Mouse (Mus musculus) neural tube, embryonic 13.5 days (tissue): Measurements from ENCODE around the gene Chn1. TPM values are rescaled to one million over a fixed set of nuclear protein-coding genes. Genes with fewer than 3 reads are reported as not detected.

Experiments
- ATAC-seq: fragments of 200-750 bp; cut with Nextera tagmentation; 2 replicates; pipeline ENCODE4 v1.8.0; 2017; ENCODE audit warnings: low read depth, mild to moderate bottlenecking, moderate TSS enrichment, moderate library complexity
- H3K27ac ChIP-seq: fragments of 300-500 bp; sonication (generic); replicated peaks from 2 replicates; pipeline ENCODE4 v1.5.1; 2015; ENCODE audit warnings: moderate library complexity, mild to moderate bottlenecking, inconsistent platforms
- H3K27me3 ChIP-seq: fragments of 300-500 bp; sonication (generic); 2 replicates; pipeline ENCODE4 v1.6.1; 2015; ENCODE audit warnings: mild to moderate bottlenecking, inconsistent platforms
- H3K36me3 ChIP-seq: fragments of 300-500 bp; sonication (generic); 2 replicates; pipeline ENCODE4 v1.6.1; 2015; ENCODE audit warnings: mild to moderate bottlenecking, inconsistent platforms
- H3K4me1 ChIP-seq: fragments of 300-500 bp; sonication (generic); replicated peaks from 2 replicates; pipeline ENCODE4 v1.6.1; 2015; ENCODE audit warnings: inconsistent platforms
- H3K4me2 ChIP-seq: fragments of 300-500 bp; sonication (generic); 2 replicates; pipeline ENCODE4 v1.6.1; 2015; ENCODE audit warnings: inconsistent platforms, mild to moderate bottlenecking, moderate library complexity
- H3K4me3 ChIP-seq: fragments of 300-500 bp; sonication (generic); 2 replicates; pipeline ENCODE4 v1.5.1; 2015; ENCODE audit warnings: mild to moderate bottlenecking, inconsistent platforms
- H3K9ac ChIP-seq: fragments of 300-500 bp; sonication (generic); 2 replicates; pipeline ENCODE4 v1.6.1; 2015; ENCODE audit warnings: moderate library complexity, mild to moderate bottlenecking, inconsistent platforms
- H3K9me3 ChIP-seq: fragments of 300-500 bp; sonication (generic); 2 replicates; pipeline ENCODE4 v1.6.1; 2016; ENCODE audit warnings: inconsistent platforms
- WGBS: fragments of 180-500 bp; shearing (Covaris S2); methylation state at CpG from one replicate; pipeline ENCODE4 v1.1.7; 2015; 5-methylcytosine and 5-hydroxymethylcytosine counted together
- polyA plus RNA-seq: library from polyadenylated mRNA; unstranded; fragments of >200 nt; fragmentation: Nextera tagmentation; extraction: Ambion mirVana; gene quantifications from 2 replicates; pipeline ENCODE4 v1.2.1, GENCODE M21; 2015

The Chn1 gene
- polyA plus RNA-seq, 1 experiment from 2014 or later = 122 TPM

- Histone ChIP-seq H3K27me3 (no peaks in the 10 kb centered on the region), H3K4me2 (no peak overlapping the region), H3K27ac (no peak overlapping the region), H3K4me3 (no peak overlapping the region), H3K9me3 (no peaks in the 10 kb centered on the region), H3K9ac (no peak overlapping the region), H3K4me1 (no peaks in the 10 kb centered on the region), H3K36me3 (peaks cover 56% of the 10 kb centered on the region)
- 91% methylated on average over 5 of the region's 5 CpGs for WGBS
- ATAC-seq = no peak
Observed at GRCm38 (mm10) chr2:73615456-73615855, 159.7 kb downstream of the Chn1 start.

DNA sequence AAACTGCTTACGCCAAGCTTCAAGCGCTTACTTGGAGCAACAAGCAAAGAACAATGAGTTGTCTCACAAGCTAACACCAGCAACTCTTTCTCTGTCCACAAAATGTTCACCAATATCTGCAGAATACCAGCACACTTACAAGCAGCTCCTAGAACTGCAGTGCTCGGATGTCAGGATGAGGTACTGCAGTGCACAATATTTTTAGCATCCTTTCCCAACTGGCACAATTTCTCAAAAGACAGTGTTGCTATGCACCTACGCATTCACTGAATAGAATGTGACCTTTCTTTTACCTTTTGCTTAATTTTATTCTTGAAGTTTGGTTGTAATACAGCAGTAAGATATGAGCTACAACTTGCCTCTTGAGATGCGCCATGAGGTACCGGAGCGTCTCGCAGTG, 160.8 kb downstream of the Chn1 start:
- ATAC-seq = no peak
- H3K4me2 ChIP-seq = no peak overlapping the region
- H3K9ac ChIP-seq = no peak overlapping the region
- 95% methylated on average over 8 of the region's 8 CpGs for WGBS
- H3K27me3 ChIP-seq = no peaks in the 10 kb centered on the region
- no peaks in the 10 kb centered on the region for H3K9me3 ChIP-seq
- H3K4me1 ChIP-seq = no peaks in the 10 kb centered on the region
- no peak overlapping the region for H3K27ac ChIP-seq
- H3K4me3 ChIP-seq = no peak overlapping the region
- peaks cover 61% of the 10 kb centered on the region for H3K36me3 ChIP-seq

GRCm38 (mm10) chr2:73612941-73613340, 162.2 kb downstream of the Chn1 start:
- H3K4me3 ChIP-seq = no peak overlapping the region
- no peaks in the 10 kb centered on the region for H3K9me3 ChIP-seq
- no peak overlapping the region for H3K4me2 ChIP-seq
- no peaks in the 10 kb centered on the region for H3K27me3 ChIP-seq
- no peak overlapping the region for H3K9ac ChIP-seq
- H3K27ac ChIP-seq = no peak overlapping the region
- 95% methylated on average over 7 of the region's 7 CpGs for WGBS
- peaks cover 61% of the 10 kb centered on the region for H3K36me3 ChIP-seq
- no peak for ATAC-seq
- no peaks in the 10 kb centered on the region for H3K4me1 ChIP-seq

DNA sequence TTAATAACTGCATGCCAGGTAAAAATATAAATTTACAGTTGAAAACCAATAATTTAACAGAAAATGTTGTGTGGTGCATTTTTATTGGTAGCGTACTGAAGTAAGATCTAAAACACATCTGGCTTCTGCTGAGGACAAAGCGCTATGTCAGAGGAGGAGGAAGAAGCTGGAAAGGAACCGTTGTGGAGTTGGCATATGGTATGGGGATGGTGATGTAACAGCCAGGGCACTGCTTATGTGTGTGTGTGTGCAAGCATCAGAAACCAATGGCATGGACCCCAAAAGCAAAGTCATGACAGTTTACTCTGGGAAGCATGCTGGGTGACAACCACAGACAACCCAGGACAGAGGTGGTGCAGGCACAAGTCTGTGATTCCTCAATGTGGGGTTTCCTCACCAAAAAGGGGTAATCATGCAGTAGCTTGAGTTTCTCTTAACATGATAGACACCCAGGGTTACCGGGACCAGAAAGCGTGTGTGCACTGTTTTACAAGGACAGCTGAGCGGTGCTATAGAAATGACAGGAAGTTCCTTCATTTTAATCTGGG, 162.7 kb downstream of the Chn1 start:
- H3K27ac ChIP-seq = no peak overlapping the region
- no peak overlapping the region for H3K9ac ChIP-seq
- no peaks in the 10 kb centered on the region for H3K27me3 ChIP-seq
- peaks cover 56% of the 10 kb centered on the region for H3K36me3 ChIP-seq
- no peak overlapping the region for H3K4me2 ChIP-seq
- no peaks in the 10 kb centered on the region for H3K4me1 ChIP-seq
- 93% methylated on average over 6 of the region's 6 CpGs for WGBS
- ATAC-seq = no peak
- H3K9me3 ChIP-seq = no peaks in the 10 kb centered on the region
- H3K4me3 ChIP-seq = no peak overlapping the region

DNA sequence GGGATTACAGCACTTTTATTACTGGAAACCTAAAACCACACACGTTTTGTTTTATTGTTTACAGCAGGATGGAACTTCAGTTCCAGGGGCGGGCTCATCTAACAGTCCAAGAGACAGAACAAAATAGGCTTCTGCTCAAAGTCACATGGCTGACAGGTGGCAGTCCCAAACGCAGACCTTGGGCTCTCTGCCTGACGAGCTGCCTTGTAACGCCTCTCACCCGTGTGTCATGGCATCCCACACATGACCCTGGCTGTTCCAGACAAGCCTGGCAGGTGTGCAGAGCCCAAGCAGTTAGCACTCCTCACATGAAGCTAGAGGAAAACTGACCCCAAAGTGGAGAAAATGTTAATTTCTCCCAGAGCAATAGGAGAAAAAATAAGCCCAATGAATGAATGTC, 163.3 kb downstream of the Chn1 start:
- 82% methylated on average over 6 of the region's 6 CpGs for WGBS
- no peak for ATAC-seq

DNA sequence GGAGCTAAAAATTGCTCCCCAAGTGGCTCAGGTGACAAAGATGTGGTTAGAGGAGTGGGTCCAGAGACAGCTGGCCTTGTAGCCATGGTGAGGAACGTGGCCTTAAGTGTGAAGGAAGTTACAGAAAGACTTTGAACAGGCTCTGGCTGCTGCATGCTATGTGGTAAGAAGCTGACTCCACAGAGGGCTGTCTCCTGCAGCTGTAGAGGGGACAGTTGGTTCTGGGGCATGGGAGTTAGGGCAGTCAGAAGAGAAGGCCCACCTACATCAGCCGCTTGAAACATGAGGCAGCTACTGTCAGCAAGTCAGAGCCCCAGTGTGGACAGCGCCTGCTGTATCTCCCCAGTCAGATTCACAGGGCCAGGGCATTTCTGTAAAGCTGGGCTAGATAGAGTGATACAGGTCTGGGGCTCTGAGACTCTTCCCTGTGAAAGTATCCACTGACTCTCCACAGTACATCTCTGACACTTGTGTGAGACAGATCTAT, 165.4 kb downstream of the Chn1 start:
- no peaks in the 10 kb centered on the region for H3K9me3 ChIP-seq
- 93% methylated on average over 3 of the region's 3 CpGs for WGBS
- peaks cover 5% of the 10 kb centered on the region for H3K4me1 ChIP-seq

More for the DNA sequence above, 163.3 kb downstream of the Chn1 start:
- Histone ChIP-seq H3K9ac (no peak overlapping the region), H3K9me3 (no peaks in the 10 kb centered on the region), H3K4me3 (no peak overlapping the region), H3K4me2 (no peak overlapping the region), H3K36me3 (peaks cover 52% of the 10 kb centered on the region), H3K27ac (no peak overlapping the region), H3K27me3 (no peaks in the 10 kb centered on the region), H3K4me1 (no peaks in the 10 kb centered on the region)

GRCm38 (mm10) chr2:73609067-73609723, 166.0 kb downstream of the Chn1 start:
- Histone ChIP-seq H3K4me2 (no peak overlapping the region), H3K27me3 (no peaks in the 10 kb centered on the region), H3K9me3 (no peaks in the 10 kb centered on the region), H3K9ac (no peak overlapping the region), H3K4me3 (no peak overlapping the region), H3K27ac (no peak overlapping the region), H3K4me1 (peaks cover 5% of the 10 kb centered on the region), H3K36me3 (peaks cover 36% of the 10 kb centered on the region)
- WGBS = 78% methylated on average over 5 of the region's 5 CpGs
- no peak for ATAC-seq

More for the DNA sequence above, 165.4 kb downstream of the Chn1 start:
- no peak overlapping the region for H3K9ac ChIP-seq
- no peaks in the 10 kb centered on the region for H3K27me3 ChIP-seq
- H3K36me3 ChIP-seq = peaks cover 41% of the 10 kb centered on the region
- ATAC-seq = no peak
- H3K4me3 ChIP-seq = no peak overlapping the region
- no peak overlapping the region for H3K4me2 ChIP-seq
- no peak overlapping the region for H3K27ac ChIP-seq

GRCm38 (mm10) chr2:73608391-73608790, 166.8 kb downstream of the Chn1 start:
- no peak overlapping the region for H3K4me2 ChIP-seq
- H3K9ac ChIP-seq = no peak overlapping the region
- H3K27me3 ChIP-seq = no peaks in the 10 kb centered on the region
- H3K27ac ChIP-seq = no peak overlapping the region
- H3K4me1 ChIP-seq = peaks cover 5% of the 10 kb centered on the region
- peaks cover 30% of the 10 kb centered on the region for H3K36me3 ChIP-seq
- WGBS = 88% methylated on average over 6 of the region's 6 CpGs
- no peak overlapping the region for H3K4me3 ChIP-seq
- H3K9me3 ChIP-seq = no peaks in the 10 kb centered on the region
- ATAC-seq = no peak

DNA sequence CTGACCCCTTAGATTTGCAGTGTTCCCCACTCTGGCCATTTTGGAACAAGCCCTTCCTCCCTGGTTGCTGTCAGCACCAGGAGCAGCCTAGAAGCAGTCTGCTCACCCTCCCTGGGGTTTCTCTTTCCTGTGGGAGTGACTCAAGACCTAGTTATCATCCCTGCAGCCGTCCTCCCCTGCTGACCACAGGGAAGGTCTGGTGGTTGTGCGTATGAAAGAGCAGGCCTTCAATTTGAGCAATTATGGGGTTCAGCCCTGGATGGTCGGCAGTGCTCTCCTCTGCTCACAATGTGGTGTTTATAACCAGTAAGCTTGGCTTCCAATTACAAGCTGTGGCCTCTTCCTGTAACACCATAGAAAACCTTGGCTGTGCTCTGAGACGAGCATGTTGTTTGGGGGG, 167.5 kb downstream of the Chn1 start:
- Histone ChIP-seq H3K9ac (no peak overlapping the region), H3K4me3 (no peak overlapping the region), H3K4me2 (no peak overlapping the region), H3K36me3 (peaks cover 23% of the 10 kb centered on the region), H3K27ac (no peak overlapping the region; the same call in 1 of the 2 replicates), H3K9me3 (no peaks in the 10 kb centered on the region), H3K4me1 (peaks cover 5% of the 10 kb centered on the region), H3K27me3 (no peaks in the 10 kb centered on the region)
- WGBS = 23% methylated on average over 4 of the region's 4 CpGs
- ATAC-seq = no peak

GRCm38 (mm10) chr2:73607146-73607545, 168.0 kb downstream of the Chn1 start:
- Histone ChIP-seq H3K27ac (no peak overlapping the region; the same call in 1 of the 2 replicates), H3K36me3 (peaks cover 19% of the 10 kb centered on the region), H3K9ac (no peak overlapping the region), H3K4me3 (no peak overlapping the region), H3K9me3 (no peaks in the 10 kb centered on the region), H3K27me3 (no peaks in the 10 kb centered on the region), H3K4me2 (no peak overlapping the region), H3K4me1 (peaks cover 5% of the 10 kb centered on the region)
- ATAC-seq = no peak
- WGBS = 60% methylated on average over 2 of the region's 2 CpGs

DNA sequence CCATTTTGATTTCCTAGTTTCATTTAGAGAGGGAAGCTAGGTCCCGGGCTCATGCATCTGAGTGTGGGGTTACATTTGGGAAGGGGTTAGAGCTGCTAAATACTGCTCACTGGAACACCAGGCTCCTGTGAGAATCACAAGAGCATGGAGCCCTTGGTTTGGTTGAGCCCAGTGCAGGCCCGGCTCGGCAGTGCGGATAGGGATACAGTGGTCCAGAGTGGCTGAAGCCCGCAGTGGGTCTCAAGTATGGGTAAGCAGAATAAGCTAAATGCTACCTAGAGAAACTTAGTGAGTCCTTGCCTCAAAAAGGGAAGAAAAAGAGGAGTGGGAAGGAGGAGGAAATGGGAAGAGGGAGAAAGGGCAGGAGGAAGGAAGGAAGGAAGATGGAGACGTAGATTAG, 168.5 kb downstream of the Chn1 start:
- no peak for ATAC-seq
- WGBS = 94% methylated on average over 6 of the region's 6 CpGs
- Histone ChIP-seq H3K4me2 (no peak overlapping the region), H3K27ac (no peak overlapping the region), H3K4me1 (peaks cover 5% of the 10 kb centered on the region), H3K9me3 (no peaks in the 10 kb centered on the region), H3K4me3 (no peak overlapping the region), H3K36me3 (peaks cover 16% of the 10 kb centered on the region), H3K27me3 (no peaks in the 10 kb centered on the region), H3K9ac (no peak overlapping the region)

- no peak overlapping the region for H3K4me3 ChIP-seq
- 0 out of 2 replicates have a peak, but pooled peaks have one; percentile 45 for ATAC-seq
- peaks cover 5% of the 10 kb centered on the region for H3K4me1 ChIP-seq
- no peak overlapping the region for H3K27ac ChIP-seq
- 69% methylated on average over 8 of the region's 8 CpGs for WGBS
- H3K9me3 ChIP-seq = no peaks in the 10 kb centered on the region
- no peaks in the 10 kb centered on the region for H3K27me3 ChIP-seq
- H3K4me2 ChIP-seq = no peak overlapping the region
- H3K36me3 ChIP-seq = 0 out of 2 replicates have a peak, but pooled peaks cover 2% of the 10 kb centered on the region
- no peak overlapping the region for H3K9ac ChIP-seq
Observed at GRCm38 (mm10) chr2:73605077-73605476, 170.1 kb downstream of the Chn1 start.

GRCm38 (mm10) chr2:73604579-73604978, 170.6 kb downstream of the Chn1 start:
- Histone ChIP-seq H3K4me3 (no peak overlapping the region), H3K36me3 (no peaks in the 10 kb centered on the region), H3K9me3 (no peaks in the 10 kb centered on the region), H3K27ac (no peak overlapping the region), H3K27me3 (no peaks in the 10 kb centered on the region), H3K4me2 (no peak overlapping the region), H3K4me1 (peaks cover 5% of the 10 kb centered on the region), H3K9ac (no peak overlapping the region)
- WGBS = 85% methylated on average over 2 of the region's 2 CpGs
- no peak for ATAC-seq
